Mouse (Mus musculus): ENCODE measurements at regions not wholly inside any gene's neighbourhood (a gene's known extent, or its start where the extent isn't known, plus 50 kb on each side); places are given as distances from the start of the nearest gene placed in this dataset.

GRCm38 (mm10) chr3:118084508-118084907 is 215.8 kb upstream of the Snx7 start:
- no peak for DNase-seq (ENCODE audit: low spot score)
- no peaks in the 10 kb centered on the region for H3K9me3 ChIP-seq (ENCODE audit: control insufficient read depth, low read length)
- H3K9ac ChIP-seq (ENCODE audit: low read depth, low read length) = no peak overlapping the region
- no peak overlapping the region for H3K4me3 ChIP-seq (ENCODE audit: low read depth, low read length)
- 79% methylated on average over 3 of the region's 3 CpGs for WGBS
- no peak overlapping the region for H3K27ac ChIP-seq (ENCODE audit: low read depth, low read length)
- no peak overlapping the region for H3K4me2 ChIP-seq
- no peak for ATAC-seq (replicated peaks; ENCODE audit: low FRiP score)
- no peaks in the 10 kb centered on the region for H3K4me1 ChIP-seq (replicated peaks; ENCODE audit: control insufficient read depth, insufficient read depth, low read length)
- H3K27me3 ChIP-seq (replicated peaks; ENCODE audit: control insufficient read depth, insufficient read depth, low read length) = no peaks in the 10 kb centered on the region
- no peaks in the 10 kb centered on the region for H3K36me3 ChIP-seq (ENCODE audit: control insufficient read depth, insufficient read depth, low read length)

DNA sequence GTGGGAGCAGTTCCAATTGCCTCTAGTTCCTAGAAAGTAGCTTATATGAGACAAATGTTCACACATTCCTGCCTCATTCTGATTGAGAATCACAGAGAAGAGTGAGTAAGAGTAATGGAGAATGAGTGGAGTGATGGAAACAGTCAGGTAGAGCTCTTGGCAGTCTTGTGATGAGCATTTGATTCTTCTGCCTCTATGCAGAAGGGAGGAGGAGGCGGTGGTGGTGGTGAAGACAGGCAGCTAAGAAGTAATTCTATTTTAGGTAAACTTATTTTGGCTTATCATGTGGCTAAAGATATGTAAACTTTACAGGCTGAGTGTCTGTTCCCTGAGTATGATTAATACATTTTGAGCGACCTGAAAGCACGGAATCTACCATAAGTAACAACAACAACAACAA is 203.6 kb upstream of the Snx7 start:
- 86% methylated on average over 3 of the region's 3 CpGs for WGBS

GRCm38 (mm10) chr3:118070129-118070528 is 201.4 kb upstream of the Snx7 start:
- Histone ChIP-seq H3K9me3 (ENCODE audit: control insufficient read depth, low read length) (no peaks in the 10 kb centered on the region), H3K36me3 (ENCODE audit: control insufficient read depth, insufficient read depth, low read length) (no peaks in the 10 kb centered on the region), H3K4me1 (replicated peaks; ENCODE audit: control insufficient read depth, insufficient read depth, low read length) (no peaks in the 10 kb centered on the region), H3K27me3 (replicated peaks; ENCODE audit: control insufficient read depth, insufficient read depth, low read length) (no peaks in the 10 kb centered on the region), H3K27ac (ENCODE audit: low read depth, low read length) (no peak overlapping the region), H3K4me2 (no peak overlapping the region), H3K4me3 (ENCODE audit: low read depth, low read length) (no peak overlapping the region), H3K9ac (ENCODE audit: low read depth, low read length) (no peak overlapping the region)
- DNase-seq (ENCODE audit: low spot score) = no peak
- WGBS = 44% methylated on average over 4 of the region's 4 CpGs
- peak; percentile 65 for ATAC-seq (replicated peaks; ENCODE audit: low FRiP score)

More for the DNA sequence above, 203.6 kb upstream of the Snx7 start:
- no peaks in the 10 kb centered on the region for H3K9me3 ChIP-seq (ENCODE audit: control insufficient read depth, low read length)
- H3K4me2 ChIP-seq = no peak overlapping the region
- ATAC-seq (replicated peaks; ENCODE audit: low FRiP score) = no peak
- no peak for DNase-seq (ENCODE audit: low spot score)
- H3K27me3 ChIP-seq (replicated peaks; ENCODE audit: control insufficient read depth, insufficient read depth, low read length) = no peaks in the 10 kb centered on the region
- no peaks in the 10 kb centered on the region for H3K36me3 ChIP-seq (ENCODE audit: control insufficient read depth, insufficient read depth, low read length)
- no peak overlapping the region for H3K27ac ChIP-seq (ENCODE audit: low read depth, low read length)
- no peaks in the 10 kb centered on the region for H3K4me1 ChIP-seq (replicated peaks; ENCODE audit: control insufficient read depth, insufficient read depth, low read length)
- H3K9ac ChIP-seq (ENCODE audit: low read depth, low read length) = no peak overlapping the region
- H3K4me3 ChIP-seq (ENCODE audit: low read depth, low read length) = no peak overlapping the region

DNA sequence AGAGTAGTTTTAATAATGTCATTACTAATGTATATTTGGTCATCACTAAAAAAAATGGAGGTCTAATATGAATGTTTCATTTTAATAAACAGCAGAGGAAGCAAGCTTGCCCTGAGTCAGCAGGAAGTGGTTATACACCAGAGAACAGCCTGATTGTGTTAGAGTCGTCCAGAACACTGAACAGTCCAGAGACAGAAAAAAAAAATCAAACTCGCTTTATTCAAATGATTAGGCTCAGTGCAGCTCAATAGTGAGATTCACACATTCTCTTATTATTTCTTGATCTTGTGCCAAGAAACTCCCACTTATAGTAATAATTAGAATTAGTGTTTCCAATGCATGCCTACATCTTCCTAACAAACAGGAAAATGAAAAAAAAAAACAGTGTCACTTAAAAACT is 194.9 kb upstream of the Snx7 start:
- H3K27ac ChIP-seq (ENCODE audit: low read depth, low read length) = no peak overlapping the region
- H3K9ac ChIP-seq (ENCODE audit: low read depth, low read length) = no peak overlapping the region
- H3K27me3 ChIP-seq (replicated peaks; ENCODE audit: control insufficient read depth, insufficient read depth, low read length) = no peaks in the 10 kb centered on the region
- H3K4me3 ChIP-seq (ENCODE audit: low read depth, low read length) = no peak overlapping the region
- WGBS = 46% methylated on average over 2 of the region's 2 CpGs
- no peaks in the 10 kb centered on the region for H3K36me3 ChIP-seq (ENCODE audit: control insufficient read depth, insufficient read depth, low read length)
- DNase-seq (ENCODE audit: low spot score) = no peak
- H3K9me3 ChIP-seq (ENCODE audit: control insufficient read depth, low read length) = no peaks in the 10 kb centered on the region
- H3K4me2 ChIP-seq = no peak overlapping the region
- H3K4me1 ChIP-seq (replicated peaks; ENCODE audit: control insufficient read depth, insufficient read depth, low read length) = no peaks in the 10 kb centered on the region
- ATAC-seq (replicated peaks; ENCODE audit: low FRiP score) = no peak

DNA sequence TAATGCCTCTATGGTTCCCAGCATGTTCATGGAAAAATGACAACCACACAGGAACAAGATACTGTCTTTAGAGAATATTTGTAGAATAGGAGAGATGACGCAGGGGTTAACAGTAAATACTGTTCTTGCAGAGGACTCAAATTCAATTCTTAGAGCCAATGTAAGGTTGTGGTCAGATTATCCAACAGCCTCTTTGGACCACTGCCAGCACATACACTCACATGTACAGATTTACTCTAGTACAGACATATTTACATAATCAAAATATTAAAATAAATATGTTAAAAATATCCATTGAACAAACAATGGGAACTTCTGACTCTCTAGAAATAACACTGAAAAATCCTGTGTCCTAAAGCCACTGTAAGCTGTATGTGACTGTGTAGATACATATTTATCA is 193.8 kb upstream of the Snx7 start:
- H3K36me3 ChIP-seq (ENCODE audit: control insufficient read depth, insufficient read depth, low read length) = no peaks in the 10 kb centered on the region
- 80% methylated on average over 1 of the region's 1 CpGs for WGBS
- no peaks in the 10 kb centered on the region for H3K4me1 ChIP-seq (replicated peaks; ENCODE audit: control insufficient read depth, insufficient read depth, low read length)
- no peak for DNase-seq (ENCODE audit: low spot score)
- no peak overlapping the region for H3K9ac ChIP-seq (ENCODE audit: low read depth, low read length)
- H3K9me3 ChIP-seq (ENCODE audit: control insufficient read depth, low read length) = no peaks in the 10 kb centered on the region
- ATAC-seq (replicated peaks; ENCODE audit: low FRiP score) = no peak
- no peak overlapping the region for H3K27ac ChIP-seq (ENCODE audit: low read depth, low read length)
- no peaks in the 10 kb centered on the region for H3K27me3 ChIP-seq (replicated peaks; ENCODE audit: control insufficient read depth, insufficient read depth, low read length)
- H3K4me2 ChIP-seq = no peak overlapping the region
- no peak overlapping the region for H3K4me3 ChIP-seq (ENCODE audit: low read depth, low read length)

GRCm38 (mm10) chr3:118047016-118047415 is 178.3 kb upstream of the Snx7 start:
- 81% methylated on average over 11 of the region's 11 CpGs for WGBS
- Histone ChIP-seq H3K27me3 (replicated peaks; ENCODE audit: control insufficient read depth, insufficient read depth, low read length) (no peaks in the 10 kb centered on the region), H3K4me1 (replicated peaks; ENCODE audit: control insufficient read depth, insufficient read depth, low read length) (no peaks in the 10 kb centered on the region), H3K4me2 (no peak overlapping the region), H3K9me3 (ENCODE audit: control insufficient read depth, low read length) (no peaks in the 10 kb centered on the region), H3K27ac (ENCODE audit: low read depth, low read length) (no peak overlapping the region), H3K36me3 (ENCODE audit: control insufficient read depth, insufficient read depth, low read length) (no peaks in the 10 kb centered on the region), H3K9ac (ENCODE audit: low read depth, low read length) (no peak overlapping the region), H3K4me3 (ENCODE audit: low read depth, low read length) (no peak overlapping the region)
- ATAC-seq (replicated peaks; ENCODE audit: low FRiP score) (no peak), DNase-seq (ENCODE audit: low spot score) (no peak)

DNA sequence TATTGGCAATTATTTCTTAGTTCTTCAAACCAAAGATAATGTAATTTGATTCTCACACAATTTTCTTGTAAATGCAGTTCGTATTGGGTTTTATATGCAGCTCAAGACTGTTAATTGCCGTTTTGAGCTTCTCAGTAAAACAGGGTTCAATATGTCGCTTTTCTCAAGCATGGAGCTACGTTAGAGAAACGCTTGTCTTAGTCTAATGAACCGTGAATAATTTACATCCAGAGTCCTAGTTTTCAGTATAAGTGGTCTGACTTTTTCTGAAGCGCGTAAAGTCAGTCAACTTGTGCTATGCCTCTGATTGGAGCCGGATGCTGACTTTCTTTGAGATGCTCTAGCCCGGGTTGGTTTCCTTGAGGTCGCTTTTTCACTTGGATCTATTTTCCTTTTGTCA is 177.8 kb upstream of the Snx7 start:
- no peak for DNase-seq (ENCODE audit: low spot score)
- Histone ChIP-seq H3K4me3 (ENCODE audit: low read depth, low read length) (no peak overlapping the region), H3K4me2 (no peak overlapping the region), H3K9me3 (ENCODE audit: control insufficient read depth, low read length) (no peaks in the 10 kb centered on the region), H3K9ac (ENCODE audit: low read depth, low read length) (no peak overlapping the region), H3K4me1 (replicated peaks; ENCODE audit: control insufficient read depth, insufficient read depth, low read length) (no peaks in the 10 kb centered on the region), H3K27me3 (replicated peaks; ENCODE audit: control insufficient read depth, insufficient read depth, low read length) (no peaks in the 10 kb centered on the region), H3K27ac (ENCODE audit: low read depth, low read length) (no peak overlapping the region), H3K36me3 (ENCODE audit: control insufficient read depth, insufficient read depth, low read length) (no peaks in the 10 kb centered on the region)
- WGBS = 89% methylated on average over 11 of the region's 11 CpGs
- ATAC-seq (replicated peaks; ENCODE audit: low FRiP score) = no peak

DNA sequence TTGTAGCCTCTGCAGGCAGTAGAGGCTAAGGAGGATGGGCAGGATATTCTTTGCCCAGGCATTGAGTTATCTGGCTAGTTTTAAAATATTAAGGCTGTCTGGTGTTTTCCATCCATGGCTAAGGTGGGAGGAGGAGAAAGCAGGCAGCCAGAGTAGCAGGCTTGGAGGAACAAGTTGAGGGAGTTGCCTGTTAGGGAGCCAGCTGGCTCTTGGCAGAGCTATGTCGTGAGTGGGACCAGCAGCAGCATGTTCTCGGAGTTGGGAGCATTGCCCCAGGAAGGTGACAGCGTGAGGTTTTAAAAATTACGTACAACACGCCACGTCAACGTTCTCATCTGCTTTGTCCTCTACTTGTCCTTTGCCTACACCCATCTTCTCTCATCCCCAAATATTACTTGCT is 167.8 kb upstream of the Snx7 start:
- H3K36me3 ChIP-seq (ENCODE audit: control insufficient read depth, insufficient read depth, low read length) = no peaks in the 10 kb centered on the region
- ATAC-seq (replicated peaks; ENCODE audit: low FRiP score) (no peak), DNase-seq (ENCODE audit: low spot score) (no peak)
- H3K9me3 ChIP-seq (ENCODE audit: control insufficient read depth, low read length) = no peaks in the 10 kb centered on the region
- H3K4me2 ChIP-seq = no peak overlapping the region
- H3K9ac ChIP-seq (ENCODE audit: low read depth, low read length) = no peak overlapping the region
- no peak overlapping the region for H3K27ac ChIP-seq (ENCODE audit: low read depth, low read length)
- H3K27me3 ChIP-seq (replicated peaks; ENCODE audit: control insufficient read depth, insufficient read depth, low read length) = no peaks in the 10 kb centered on the region
- no peak overlapping the region for H3K4me3 ChIP-seq (ENCODE audit: low read depth, low read length)
- 84% methylated on average over 7 of the region's 7 CpGs for WGBS
- no peaks in the 10 kb centered on the region for H3K4me1 ChIP-seq (replicated peaks; ENCODE audit: control insufficient read depth, insufficient read depth, low read length)

DNA sequence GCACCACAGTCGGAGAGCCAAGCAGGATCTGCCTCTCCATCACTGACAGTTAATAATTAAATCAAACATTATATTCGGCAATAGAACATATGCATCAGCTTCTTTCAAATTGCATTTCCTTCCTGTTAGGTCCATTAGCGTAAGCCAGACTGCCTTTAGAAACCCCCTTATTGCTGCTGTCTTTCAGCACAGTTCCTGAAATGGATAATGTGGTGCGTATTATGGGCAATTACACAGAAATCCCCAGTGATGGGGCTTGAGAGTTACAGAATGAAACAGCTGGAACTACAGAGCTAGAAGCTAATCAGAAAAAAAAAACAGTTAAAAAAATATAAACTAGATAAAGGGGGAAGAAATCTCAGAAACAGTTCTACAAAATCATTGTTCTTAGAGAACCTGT is 126.7 kb upstream of the Snx7 start:
- Histone ChIP-seq H3K36me3 (ENCODE audit: control insufficient read depth, insufficient read depth, low read length) (no peaks in the 10 kb centered on the region), H3K4me1 (replicated peaks; ENCODE audit: control insufficient read depth, insufficient read depth, low read length) (no peaks in the 10 kb centered on the region), H3K9ac (ENCODE audit: low read depth, low read length) (no peak overlapping the region), H3K27me3 (replicated peaks; ENCODE audit: control insufficient read depth, insufficient read depth, low read length) (no peaks in the 10 kb centered on the region), H3K4me3 (ENCODE audit: low read depth, low read length) (no peak overlapping the region), H3K9me3 (ENCODE audit: control insufficient read depth, low read length) (no peaks in the 10 kb centered on the region), H3K27ac (ENCODE audit: low read depth, low read length) (no peak overlapping the region), H3K4me2 (no peak overlapping the region)
- ATAC-seq (replicated peaks; ENCODE audit: low FRiP score) (no peak), DNase-seq (ENCODE audit: low spot score) (no peak)
- 70% methylated on average over 4 of the region's 4 CpGs for WGBS

Data from liver, embryonic 11.5 days (tissue).